Mouse (Mus musculus) gastrocnemius, postnatal 10 days (tissue): ENCODE results near the gene Slco4a1. TPM values are rescaled to one million over a fixed set of nuclear protein-coding genes. Genes with fewer than 3 reads are reported as not detected.

Experiments used
- DNase-seq: peaks from one replicate; pipeline ENCODE4 v3.0.0; 2021; ENCODE audit warnings: mixed read lengths
- long read RNA-seq, 2 experiments: library from polyadenylated mRNA; stranded (forward); transcript quantifications; one replicate each; pipeline ENCODE4 v2.0.0; 2021
- total RNA-seq, 2 experiments: library from RNA; stranded (reverse); gene quantifications; 2 replicates each; pipeline ENCODE4 v1.2.3; 2021

Gene Slco4a1
- total RNA-seq: under 1 TPM; 0.28 to 0.41 TPM
- long read RNA-seq, experiment 1, partial matches to known transcripts: 0 of 3 reads
- long read RNA-seq, experiment 1, other reads (novel, unspliced or antisense): 1 of 3 reads
- long read RNA-seq, experiment 2: 0 reads

DNA sequence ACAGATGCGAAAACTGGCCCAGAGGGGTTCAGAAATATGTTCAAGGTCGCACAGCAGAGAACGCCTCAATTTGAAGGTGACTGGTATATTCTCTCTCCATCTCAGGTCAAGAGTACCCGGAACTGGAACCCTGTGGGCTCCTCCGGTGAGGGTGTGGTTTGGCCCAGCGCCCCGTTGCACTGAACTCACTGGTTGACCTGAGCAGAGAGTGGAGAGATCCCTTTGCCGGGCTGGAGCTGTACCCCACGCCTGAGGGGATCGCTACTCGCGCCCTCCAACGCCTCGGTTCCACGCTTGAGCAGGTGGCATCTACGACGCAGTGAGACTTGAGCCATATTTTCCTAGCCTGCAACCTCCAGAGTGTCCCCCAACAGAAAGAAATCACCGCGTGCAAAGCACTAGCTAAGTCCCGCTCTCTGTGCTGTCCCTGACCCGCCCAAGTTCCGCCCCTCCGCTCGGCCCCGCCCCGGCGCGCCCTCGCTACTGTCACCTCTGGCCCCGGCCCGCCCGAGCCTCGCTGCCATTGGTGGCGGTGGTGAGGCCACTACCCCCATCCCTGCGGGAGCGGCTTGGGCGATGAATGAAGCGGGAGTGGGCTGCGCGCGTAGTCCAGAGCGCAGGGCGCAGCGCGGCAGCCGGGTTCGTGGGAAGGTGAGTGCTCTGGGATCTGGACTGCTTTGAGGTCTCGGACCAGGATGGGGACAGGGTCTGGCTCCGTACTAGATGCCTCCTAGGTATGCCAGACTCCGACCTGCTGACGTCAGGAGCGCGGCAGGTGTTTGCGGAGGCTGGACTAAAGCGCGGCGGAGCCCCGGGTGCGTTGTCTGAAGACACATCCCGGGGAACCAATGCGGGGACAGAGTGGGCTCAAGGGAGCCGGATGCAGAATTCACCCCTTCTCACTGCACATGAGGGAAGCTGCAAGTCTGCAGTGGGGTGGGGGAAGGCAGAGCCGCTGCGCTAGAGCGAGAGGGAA lies at the start of gene Slco4a1:
Slco4a1 (plus strand) TSS at position 523 of the 976 bp plus-strand sequence.
- peak; percentile 63 for DNase-seq

DNA sequence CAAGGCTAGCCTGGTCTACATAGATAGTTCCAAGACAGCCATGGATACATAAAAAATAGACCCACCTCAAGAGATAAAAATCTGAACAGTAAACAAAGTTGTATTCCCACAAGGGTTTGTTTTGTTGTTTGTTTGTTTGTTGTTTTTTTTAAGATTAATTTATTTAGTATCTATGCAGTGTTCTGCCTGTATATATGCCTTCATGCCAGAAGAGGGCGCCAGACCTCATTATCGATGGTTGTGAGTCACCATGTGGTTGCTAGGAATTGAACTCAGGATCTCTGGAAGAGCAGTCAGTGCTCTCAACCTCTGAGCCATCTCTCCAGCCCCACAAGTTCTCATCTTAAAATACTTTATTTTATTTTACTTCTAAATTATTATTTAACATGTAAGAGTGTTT lies 47.6 kb upstream of the Slco4a1 start:
- DNase-seq: no peak

DNA sequence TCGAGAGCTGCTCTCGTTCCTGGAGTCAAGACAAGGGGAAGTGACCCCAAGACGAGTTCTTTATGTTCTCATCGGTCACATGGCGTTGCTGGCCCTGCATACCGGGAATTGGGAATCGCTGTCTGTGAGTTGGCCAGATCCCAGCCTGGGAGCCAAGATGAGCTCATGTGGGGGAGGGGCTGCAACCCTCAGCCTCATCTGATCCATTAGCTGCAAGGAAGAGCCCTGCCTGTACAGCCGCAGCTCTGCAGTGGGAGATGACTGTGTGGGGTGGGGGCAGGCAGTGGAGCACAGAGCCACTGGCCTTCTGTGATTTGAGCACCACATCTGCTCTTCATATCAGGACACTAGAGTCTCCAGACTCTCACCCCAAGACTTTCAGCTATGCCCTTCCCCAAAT lies 45.6 kb upstream of the Slco4a1 start:
- DNase-seq: peak; percentile 21

DNA sequence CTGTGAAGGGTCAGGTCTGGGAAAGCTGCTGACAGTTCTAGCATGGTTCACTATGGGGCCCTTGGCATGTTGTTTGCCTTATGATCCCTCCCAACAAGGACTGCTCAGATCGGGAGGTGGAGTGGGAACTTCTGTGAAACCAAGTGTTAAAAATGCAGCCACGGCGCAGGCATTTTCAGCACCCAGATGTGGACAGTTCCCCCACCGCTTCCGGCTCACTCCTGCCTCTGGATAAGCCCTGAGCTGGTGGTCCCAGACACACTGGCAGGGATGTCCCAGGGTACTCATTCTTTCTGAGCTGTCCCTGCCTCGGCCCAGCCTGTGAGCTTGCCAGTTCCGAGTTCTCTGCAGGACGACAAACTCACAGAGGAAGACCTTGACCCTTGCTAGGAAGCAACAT lies 45.0 kb upstream of the Slco4a1 start:
- DNase-seq: peak; percentile 20

DNA sequence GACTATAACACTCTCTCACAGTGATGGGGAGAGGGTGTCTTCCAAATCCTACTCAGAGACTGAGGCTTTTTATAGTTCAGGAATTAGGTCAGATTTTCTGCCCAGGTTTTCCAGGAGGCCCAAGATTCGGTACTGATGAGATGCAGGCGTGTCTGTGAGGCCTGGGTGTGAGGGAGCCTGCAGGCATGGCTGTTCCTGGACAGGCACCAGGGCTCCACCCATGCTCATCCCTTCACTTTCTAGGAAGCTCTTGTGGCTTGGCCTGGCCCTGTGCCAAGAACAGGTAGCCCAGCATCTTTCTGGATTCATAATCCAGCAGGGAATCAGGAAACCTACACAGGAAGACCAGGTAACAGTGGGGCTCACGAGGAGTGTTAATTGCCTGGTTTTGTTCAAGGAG lies 40.4 kb upstream of the Slco4a1 start:
- DNase-seq: no peak

DNA sequence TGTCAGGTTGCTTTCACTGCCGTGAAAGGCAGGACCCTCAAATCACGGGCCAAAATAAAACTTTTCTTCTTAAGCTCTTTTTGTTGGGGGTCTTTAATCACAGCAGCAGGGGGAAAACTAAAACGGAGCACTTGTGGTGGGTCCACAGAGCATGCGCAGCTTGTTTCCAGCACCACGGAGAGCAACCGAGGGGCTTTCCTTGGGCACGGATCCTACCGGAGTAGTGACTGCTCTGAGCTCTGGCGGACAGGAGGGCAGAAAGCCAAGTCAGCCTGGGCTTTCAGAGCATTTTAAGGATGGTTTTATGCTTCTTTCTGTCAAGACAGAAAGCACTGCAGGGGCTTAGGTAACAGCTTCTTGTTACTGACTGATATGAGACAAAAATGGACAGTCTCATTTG lies 38.3 kb upstream of the Slco4a1 start:
- no peak for DNase-seq

DNA sequence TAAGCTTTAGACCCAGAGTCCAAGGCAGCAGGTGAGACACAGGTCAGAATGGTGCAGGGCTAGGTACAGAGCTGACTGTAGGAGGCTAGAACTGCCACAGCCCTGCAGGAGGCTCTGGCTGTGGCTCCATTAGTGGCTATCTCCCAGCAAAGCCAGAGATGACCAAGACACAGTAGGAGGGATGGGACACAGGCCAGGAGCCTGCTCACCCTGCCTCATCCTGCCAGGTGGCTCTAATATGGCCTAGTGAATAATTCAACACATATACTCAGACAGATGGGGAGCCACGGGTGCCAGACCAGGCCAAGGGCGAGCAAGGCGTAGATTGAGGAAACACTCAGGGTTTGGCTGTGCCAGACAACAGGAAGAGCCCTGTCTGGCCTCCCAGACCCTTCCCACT lies 35.4 kb upstream of the Slco4a1 start:
- DNase-seq: no peak

DNA sequence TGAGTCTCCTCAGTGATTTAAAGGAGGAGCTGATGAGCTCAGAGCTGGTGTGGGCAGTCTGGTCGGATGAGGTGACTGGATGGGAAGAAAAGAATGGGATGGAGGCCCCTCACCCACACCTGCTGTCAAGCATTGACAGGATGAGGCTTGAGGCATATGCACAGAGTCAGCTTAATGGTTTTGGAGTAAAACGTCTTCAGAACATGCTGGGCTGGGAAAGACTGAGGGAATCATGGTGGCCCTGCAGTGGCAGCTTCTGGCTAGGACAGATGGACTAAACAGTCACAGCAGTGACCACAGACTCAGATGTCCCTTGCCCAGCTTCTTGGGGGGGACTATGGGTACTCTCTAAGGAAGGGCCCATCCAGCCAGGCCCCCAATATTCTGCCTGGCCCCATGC lies 30.9 kb upstream of the Slco4a1 start:
- no peak for DNase-seq

DNA sequence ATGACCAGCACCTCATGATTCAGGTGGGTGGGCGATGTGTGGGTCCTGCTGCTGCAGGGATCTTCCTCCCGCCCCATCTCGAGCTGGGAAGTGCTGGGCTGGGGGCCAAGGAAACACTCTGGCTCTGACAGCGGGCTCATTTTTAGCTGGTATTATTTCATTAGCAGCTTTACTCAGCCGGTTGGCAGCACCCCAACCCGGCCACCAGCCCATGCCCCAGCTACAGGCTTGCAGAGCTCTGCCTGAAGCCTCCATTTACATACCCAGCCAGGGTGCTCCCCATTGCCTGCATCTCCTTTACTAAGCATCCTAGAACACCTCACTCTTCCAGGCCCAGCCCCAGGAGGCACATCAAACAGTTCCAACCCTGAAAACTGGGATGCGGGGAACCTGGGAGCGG lies 29.0 kb upstream of the Slco4a1 start:
- DNase-seq: no peak

DNA sequence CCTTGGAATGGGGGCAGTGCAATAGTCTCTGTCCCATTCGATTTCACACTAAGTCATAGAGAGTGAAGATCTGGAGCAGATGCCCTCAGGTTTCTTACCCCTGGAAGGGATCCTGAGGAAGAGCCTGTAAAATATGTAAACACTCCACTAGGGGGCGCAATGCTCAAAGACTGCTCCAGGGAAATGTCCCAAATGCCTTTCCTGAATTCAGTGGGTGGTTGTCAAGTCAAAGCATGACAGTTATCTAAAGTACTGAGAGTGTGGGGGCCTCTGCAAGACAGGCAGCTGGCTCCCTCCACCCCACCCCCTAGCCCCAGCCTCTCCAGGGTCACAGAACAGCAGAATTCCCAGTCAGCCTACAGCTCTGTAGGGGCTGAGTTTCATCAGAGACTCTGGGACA lies 27.7 kb upstream of the Slco4a1 start:
- DNase-seq: no peak

DNA sequence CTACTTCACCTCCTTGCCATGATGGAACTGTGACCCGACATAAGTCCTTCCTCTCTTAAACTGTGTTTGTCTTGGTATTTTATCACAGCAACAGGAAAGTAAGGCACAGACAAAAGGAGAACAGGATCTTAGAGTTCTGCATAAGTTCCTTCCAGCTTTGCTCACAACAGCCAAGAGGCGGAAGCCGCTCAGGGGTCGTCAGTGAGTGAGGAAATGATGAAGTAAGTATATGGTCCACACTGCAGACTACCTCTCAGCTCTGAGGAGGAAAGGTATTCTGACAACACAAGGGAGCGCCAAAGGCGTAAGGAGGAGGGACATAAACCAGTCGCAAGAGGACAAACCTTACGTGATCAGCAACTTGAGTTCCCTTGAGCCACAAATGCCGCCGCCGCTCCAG lies 25.4 kb upstream of the Slco4a1 start:
- DNase-seq: no peak

DNA sequence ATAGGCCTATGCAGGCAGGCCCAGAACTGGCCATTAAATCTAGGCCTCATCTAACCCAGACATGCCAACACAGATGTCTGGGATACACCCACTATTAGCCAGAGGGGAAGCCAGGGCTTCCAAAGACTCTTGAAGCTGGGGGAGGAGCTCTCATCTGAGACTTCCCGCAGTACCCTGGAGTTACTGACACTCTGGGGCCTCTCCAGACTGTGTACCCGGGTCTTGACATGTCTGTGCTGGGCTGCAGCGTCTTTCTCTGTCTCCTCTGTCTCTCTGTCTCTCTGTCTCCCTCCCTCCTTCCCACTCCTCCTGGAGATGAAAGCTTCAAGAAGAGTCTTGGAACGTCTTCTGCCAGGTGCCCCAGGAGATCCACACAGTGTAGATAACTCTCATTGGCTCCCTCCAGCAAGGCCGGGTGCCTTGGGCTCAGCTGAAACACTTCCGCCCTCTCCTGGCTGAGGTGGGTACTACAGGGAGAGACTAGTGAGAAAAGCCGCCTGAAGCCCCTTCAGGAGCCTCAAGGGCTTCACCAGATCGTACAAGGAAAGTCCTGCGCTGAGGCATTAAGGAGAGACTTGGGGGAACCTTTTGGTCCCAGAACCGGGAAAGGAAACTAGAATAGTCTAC lies 23.9 kb upstream of the Slco4a1 start:
- DNase-seq: peak; percentile 89

DNA sequence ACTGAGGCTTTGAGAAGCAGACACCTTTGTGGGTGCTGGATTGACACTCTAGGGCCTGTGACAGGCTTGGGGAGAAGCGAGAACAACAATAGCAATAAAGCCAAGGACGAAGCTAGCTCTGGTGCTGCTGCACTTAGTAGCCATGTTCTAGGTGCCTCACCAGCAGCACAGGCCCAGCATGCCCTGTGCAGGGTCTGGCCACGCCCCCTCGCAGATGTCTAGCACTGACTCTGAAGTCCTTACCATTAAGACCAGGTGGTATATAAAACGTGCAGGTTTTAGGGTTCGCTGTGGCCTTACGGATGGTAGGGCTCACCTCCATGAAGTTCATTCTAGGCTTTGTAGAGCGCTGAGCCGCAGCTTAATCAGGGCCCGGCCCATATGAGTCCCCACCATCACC lies 23.3 kb upstream of the Slco4a1 start:
- no peak for DNase-seq

DNA sequence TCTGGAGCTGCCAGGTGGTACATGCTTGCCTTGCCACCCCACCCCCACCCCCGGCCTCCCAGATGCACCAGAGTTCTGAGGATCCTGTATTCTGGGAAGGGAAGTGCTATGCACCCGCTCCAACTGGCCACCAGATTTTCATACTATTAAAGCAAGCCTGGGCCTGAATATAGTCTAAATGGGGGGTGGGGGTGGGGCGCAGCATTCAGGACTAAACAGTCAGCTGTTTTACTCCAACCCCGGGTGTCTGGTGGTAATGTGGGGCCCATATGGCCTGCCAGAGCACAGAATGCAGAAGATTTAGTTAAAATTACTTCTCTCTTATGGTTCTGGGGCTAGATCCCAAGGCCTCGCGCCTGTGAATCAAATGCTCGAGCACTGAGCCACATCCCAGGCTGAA lies 22.7 kb upstream of the Slco4a1 start:
- DNase-seq: no peak

DNA sequence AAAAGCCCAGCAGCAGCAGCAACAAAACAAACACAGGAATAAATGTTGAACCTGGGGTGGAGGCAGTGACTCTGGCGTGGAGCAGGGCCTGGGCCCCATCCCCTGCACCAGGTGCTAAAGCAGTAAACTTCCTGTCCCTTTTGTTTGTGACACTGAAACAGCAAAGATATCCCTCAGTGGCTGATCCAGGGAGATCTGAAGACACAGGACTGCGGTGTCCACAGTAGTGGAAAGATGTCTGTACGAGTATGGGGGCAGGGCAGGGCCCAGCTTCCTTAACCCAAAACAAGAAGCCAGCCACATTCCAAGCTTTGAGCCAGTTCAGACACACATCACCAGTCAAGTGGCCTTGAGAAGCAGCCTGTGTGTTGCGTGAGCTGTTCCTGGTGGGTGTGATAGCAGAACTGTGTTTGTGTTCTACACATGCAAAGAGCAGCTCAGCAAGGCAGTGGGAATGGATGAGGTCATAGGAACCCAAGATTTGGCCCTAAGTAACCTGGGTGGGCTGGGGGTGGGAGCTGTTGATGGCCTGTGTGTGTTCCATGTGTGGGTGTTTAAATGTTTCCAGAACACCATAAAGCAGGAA lies 20.6 kb upstream of the Slco4a1 start:
- DNase-seq: no peak

DNA sequence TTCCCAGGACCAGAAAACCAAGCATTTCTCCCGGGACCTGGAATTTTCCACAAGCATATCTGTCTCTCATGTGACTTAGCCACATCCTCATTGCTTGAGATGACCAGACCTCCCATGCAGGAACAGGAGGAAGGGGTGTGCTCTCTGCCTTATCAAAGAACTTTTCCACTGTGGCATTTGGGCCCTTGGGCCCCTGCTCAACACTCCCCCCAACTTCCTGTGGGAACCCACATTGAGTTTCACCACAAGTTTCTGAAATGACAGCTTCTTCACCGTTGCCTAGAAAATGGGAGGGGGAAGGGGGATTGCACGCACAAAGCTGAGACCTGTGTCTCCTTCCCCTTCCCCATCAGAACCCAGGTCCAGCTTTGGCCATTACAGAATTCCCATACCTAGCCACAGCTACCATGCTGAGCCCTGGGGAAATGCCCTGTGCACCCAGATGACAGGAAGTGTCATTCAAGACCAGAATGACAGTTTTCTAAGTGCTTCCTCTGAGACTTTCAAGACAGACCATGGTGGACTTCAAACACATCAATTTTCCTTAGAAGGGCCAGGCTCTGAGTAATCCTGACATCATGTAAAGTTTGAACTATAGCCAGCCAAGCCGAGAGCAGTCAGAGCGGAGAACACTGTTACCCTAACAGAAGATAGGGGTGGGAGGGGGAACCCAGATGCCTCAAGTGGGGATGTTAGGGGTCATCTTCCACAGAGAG lies 18.7 kb upstream of the Slco4a1 start:
- DNase-seq: no peak

DNA sequence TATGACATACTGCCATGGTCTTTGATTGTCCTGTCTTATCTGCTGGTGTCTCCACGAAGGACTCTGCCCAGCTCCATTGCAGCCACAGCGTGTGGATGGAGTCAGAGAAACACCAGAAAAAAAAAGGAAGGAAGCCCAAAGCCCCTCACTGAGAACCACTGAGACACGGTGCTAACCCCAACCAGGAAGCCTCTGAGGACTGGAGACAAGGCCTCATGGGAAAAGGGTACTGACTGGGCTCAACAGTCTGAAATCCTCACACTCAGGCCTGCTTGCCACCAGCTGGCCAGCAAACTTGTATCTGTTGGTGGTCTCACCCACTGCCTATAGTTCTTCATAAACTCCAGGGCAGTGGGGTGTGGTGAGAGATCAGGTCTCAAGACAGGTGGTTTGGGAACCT lies 16.3 kb upstream of the Slco4a1 start:
- no peak for DNase-seq

DNA sequence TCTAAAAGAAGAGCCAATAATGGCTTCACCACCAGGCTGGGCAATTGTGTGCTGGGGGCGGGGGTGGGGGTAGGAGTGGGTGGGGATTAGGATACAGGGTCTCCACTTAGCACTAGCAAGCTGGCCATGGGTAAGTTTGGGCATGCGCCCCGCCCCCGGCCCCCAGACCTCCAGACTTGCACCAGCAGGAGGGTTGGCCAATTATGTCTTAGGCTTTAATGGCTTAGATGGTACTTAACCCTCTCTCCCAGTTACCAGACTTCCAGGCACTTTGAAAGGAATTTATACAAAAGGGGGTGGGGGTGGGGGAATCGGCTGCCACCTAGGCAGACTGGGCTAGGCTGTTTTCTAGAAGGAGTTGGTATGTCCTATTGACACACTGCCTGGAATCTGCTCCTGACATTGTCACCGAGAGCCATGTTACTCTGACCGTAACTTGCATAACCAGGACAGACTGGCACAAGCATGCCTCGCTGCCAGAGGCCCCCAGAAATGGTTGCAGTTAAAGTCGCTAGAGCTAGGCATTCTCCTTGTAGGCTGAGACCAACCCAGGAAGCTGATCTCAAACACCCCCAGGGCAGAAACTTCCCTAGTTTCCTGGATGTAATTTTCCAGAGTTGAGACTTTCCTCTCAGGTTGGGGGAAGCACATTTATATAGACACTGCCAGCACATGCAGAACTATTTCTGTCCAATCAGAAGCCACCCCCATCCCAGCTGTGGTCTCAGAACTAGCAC lies 15.3 kb upstream of the Slco4a1 start:
- DNase-seq: no peak

DNA sequence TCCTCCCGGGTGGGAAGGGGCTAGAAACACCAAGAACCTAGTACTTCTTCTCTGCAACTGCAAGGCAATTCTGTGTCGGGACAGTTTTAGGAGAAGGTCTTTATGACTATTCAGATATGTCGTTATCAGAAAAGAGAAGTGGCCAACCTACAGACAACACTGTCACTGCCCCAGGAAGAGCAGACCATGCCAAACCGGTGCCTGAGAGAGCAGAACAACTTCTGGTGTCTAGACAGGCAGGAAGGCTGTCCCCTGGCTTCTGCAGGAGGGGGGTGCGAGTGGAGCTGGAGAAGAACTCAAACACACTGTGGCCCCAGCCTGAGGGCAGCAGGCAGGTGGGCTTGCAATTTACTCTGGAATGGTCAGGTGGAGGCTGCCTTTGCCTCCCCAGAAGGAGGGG lies 14.0 kb upstream of the Slco4a1 start:
- DNase-seq: no peak

DNA sequence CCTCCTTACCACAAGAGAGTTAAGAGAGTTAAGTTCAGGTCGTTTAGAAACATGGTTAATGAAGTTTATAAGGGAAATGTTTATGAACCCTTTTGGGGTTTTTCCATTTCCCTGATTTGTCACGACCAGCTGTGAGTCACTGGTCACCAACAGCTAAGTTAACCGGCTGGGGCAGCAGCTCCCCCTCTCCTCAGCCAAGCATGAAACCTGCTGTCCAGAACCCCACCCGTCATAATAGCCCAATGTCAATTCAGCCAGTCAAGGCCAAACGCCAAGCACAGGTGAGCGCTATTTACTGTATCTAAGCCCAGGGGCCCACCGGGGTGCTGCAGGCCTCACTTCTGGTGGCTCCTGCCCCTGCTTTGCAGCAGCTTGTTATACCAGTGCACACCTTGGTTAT lies 12.2 kb upstream of the Slco4a1 start:
- no peak for DNase-seq

DNA sequence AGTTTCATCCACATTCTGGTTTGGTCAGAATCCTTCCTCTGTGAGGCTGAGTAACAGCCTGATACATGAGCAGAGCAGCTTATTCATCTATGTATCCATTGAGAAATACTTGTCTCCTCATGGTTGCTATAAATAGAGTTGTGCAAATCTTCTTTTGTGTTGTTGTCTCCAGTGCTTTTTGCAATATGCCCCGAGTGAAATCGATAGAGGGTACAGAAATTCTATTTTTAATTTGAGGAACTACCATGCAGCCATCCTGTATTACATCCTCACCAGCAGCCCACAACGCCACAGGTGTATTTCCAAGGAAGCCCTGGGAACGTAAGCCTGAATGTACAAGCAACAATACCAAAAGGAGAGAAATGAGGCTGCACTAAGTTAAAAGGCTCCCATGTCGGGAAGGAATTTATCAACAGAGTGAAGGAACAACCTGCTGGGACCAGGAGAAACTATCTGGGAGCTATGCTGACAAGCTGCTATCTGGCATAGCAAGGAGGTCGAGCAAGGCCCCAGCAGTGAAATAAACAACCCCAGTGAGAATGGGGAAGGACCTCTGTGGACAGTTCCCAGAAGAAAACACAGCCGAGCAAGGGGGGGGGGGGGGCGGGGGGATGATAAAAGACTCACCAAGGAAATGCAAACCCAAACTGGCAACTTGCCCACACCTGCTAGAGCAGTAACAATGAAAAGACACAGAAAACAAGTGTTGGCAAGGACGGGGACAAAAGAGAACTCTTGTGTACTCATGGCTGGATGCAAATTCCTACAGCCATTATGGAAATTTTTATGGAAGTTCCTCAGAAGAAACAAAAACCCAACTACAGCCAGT lies 10.9 kb upstream of the Slco4a1 start:
- DNase-seq: no peak
